Mouse (Mus musculus): ENCODE data around the gene Mcts2. TPM values are rescaled to one million over a fixed set of nuclear protein-coding genes. Genes with fewer than 3 reads are reported as not detected.

Mcts2 gene
- total RNA-seq, 2 experiments from 2014 or later: 17.4 to 18.7 TPM

DNA sequence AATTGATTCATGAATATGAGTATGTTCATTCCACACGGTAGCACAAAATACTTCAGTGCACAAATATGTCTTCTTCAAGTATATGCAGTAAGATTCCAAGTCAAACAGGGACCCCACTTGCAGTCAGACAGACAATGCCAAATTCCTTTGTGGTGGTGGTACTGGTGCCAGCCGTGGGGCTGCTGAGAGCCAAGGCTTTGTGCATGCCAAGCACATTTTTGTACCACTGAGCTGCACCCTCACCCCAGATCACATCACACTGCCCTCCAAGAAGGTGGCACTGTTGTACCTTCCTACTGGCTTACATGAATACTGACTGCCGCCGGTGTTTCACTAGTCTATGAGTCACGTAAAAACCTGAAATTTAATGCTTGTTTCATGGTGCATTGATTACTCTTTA, 7.9 kb upstream of the Mcts2 start:
- DNase-seq: no peak
- intact Hi-C loops (cut with DNase I): loop anchor here (10.0 kb wide), 1 partner anchor 336 kb away; the partner anchor contains the start of gene Pdrg1

GRCm38 (mm10) chr2:152679701-152680355, 7.0 kb upstream of the Mcts2 start:
- no peak for DNase-seq
- intact Hi-C loops (cut with DNase I): loop anchor here (10.0 kb wide), 1 partner anchor 335 kb away; the partner anchor contains the start of gene Pdrg1

DNA sequence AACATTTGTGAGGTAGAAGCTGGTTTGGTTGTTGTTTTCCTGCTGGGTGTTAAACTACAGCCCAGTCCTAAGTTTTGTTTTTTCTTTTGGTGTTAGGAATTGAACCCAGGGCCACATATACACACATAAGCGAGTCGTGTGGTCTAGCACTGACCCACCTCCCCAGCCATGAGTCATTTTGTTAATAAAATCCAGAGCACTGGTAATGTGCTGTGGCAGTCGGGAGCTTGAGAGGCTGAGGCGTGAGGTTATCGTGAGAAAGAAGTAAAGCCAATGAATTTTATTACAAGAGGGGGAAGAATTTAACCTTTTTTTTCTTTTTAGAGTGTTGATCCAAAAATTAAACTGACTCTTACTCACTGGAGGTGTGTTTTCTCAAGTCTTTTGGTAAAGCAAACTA, 3.7 kb upstream of the Mcts2 start:
- no peak for DNase-seq
- intact Hi-C loops (cut with DNase I): no loop called here

DNA sequence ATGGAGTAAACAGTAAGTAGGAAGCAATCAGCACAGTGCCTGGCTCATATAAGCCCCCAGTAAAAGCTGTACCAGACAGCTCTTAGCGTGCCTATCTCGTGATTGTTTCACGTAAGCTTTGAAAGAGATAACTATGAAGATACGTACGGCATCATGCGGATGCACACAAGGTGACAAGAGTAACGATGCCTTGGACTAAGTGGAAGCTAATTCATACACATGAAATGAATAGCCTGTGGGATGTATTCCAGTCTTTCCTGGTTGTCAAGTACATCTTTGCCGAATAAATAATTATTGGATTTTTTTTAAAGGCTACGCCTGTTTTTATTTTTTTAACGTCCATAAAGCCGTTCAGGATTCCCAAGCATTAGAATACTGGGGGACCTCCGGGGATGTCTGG, 436 bp upstream of the Mcts2 start:
- DNase-seq: no peak
- intact Hi-C loops (cut with DNase I): no loop called here

DNA sequence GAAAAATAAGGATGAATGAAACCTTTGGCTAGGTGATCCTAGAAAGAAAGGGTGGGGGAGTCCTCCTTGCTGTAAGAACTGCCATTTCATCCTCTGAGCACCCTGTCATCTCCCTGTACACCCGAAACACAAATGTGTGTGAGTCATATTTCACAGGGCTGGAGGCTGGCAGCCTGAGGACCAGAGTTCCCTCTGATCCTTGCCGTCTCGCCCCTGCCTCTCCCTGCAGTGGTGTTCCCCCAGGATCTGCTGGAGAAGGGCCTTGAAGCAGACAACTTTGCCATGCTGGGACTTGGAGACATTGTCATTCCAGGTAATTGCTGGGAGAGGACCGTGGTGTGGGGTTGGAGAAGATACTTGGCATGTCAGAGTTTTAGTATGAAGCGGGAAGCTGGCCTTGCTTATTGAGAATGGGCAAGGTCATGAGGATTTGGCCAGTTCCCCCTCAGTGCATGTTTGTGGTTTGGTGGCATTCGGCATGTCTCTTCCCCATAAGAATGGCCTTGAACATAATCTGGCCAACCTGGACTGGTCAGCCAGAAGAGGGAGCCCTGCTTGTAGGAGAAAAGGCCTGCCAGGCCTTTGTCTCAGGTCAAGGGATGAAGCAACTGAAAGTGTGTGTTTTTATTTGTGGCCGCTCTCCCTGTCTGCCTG, 4.9 kb downstream of the Mcts2 start:
- intact Hi-C loops (cut with DNase I): no loop called here
- peak in 1 of 2 experiments; percentile 46 for DNase-seq

- intact Hi-C loops (cut with DNase I): no loop called here
- DNase-seq: peak; percentile 75 to 76
These were observed 6.4 kb downstream of the Mcts2 start for GRCm38 (mm10) chr2:152693233-152693632.

- no peak for DNase-seq
- intact Hi-C loops (cut with DNase I): no loop called here
These were observed 6.9 kb downstream of the Mcts2 start for GRCm38 (mm10) chr2:152693735-152694134.

DNA sequence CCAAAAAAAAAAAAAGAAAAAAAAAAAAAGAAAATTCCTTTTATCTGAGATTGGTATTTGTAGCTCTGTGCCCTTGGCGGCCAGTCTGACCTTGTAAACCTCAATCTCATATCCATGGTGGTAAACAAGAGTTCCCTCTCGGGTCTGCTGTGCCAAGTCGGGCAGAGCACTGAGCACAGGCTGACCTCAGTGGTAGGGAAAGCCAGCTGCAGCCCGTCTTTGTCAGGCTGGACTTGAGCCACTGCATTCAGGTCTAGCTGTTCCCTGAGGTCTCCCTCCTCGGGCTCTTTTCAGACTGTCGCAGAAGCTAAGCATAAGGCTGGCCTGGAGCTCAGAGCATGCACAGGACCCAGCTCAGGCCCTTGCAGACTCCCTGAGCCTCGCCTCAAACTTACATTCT, 7.9 kb downstream of the Mcts2 start:
- peak in 1 of 2 experiments; percentile 45 for DNase-seq
- intact Hi-C loops (cut with DNase I): no loop called here

- DNase-seq: no peak
- intact Hi-C loops (cut with DNase I): loop anchor here (1.0 kb wide), 3 partner anchors 46 to 135 kb away; partner anchors contain the start of gene Bcl2l1
These were observed 9.2 kb downstream of the Mcts2 start for GRCm38 (mm10) chr2:152696016-152696415.

GRCm38 (mm10) chr2:152696476-152697164, 9.8 kb downstream of the Mcts2 start:
- intact Hi-C loops (cut with DNase I): loop anchor here (1.0 kb wide), 3 partner anchors 46 to 135 kb away; partner anchors contain the start of gene Bcl2l1
- DNase-seq: peak; percentile 92 to 97

GRCm38 (mm10) chr2:152700138-152700537, 13.3 kb downstream of the Mcts2 start:
- intact Hi-C loops (cut with DNase I): no loop called here
- no peak for DNase-seq

GRCm38 (mm10) chr2:152700725-152701124, 13.9 kb downstream of the Mcts2 start:
- intact Hi-C loops (cut with DNase I): no loop called here

DNA sequence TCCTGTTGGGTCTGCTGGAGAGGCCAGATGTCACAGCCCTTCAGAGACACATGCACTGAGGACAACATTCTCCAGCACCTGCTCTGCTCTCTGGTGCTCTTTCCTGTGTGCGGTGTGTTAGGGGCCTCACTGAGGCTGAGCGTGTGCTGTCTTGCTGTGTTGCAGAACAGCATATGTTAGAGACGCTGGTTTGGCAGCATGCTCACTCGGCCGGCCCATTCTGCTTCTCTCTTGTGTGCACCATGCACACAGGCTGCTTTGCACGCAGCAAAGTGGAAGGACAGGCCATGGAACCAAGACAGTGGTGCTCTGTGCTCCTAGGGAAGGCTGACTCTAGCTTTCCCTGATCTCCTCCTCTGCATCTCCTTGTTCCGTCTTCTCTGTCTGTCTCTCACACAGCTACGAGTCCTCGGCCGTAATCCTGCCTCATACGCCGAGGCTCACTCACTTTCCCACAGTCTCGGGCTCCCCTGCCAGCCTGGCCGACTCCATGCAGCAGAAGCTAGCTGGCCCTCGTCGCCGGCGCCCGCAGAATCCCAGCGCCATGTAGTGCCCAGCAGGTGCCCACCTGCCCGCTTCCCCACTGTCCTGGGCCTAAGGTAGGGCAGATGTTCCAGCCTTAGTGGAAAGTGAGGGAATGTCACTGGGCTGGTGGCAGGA, 16.9 kb downstream of the Mcts2 start:
- intact Hi-C loops (cut with DNase I): no loop called here
- DNase-seq: no peak

More at GRCm38 (mm10) chr2:152700725-152701124, 13.9 kb downstream of the Mcts2 start:
- no peak for DNase-seq

- intact Hi-C loops (cut with DNase I): no loop called here
- DNase-seq: no peak
These were observed 17.4 kb downstream of the Mcts2 start for GRCm38 (mm10) chr2:152704256-152704605.

DNA sequence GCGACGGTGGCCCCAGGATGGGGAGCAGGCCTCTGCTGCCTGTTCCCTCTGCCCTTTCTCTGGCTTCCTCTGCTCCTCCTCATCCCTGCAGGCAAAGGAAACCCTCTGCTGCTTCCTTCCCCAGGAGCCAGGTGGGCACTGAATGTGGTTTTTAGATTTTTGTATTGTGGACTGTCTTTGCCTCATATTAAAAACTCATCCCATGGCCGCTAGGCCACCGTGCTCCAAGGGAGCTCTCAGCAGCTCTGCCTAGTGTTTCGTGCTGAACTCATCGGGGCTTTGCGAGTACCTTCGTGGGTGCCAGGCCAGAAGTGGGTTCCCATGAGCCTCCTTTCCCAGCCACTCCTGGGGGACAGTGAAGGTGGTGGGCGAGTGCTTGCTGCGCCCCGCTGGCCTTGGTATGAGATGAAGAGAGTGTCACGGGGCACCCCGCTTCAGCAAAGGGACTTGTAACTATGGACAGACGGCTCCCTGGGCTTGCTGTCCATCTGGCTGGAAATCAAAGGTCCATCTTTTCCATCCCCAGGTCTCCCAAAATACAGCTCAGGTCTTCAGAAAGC, 18.1 kb downstream of the Mcts2 start:
- intact Hi-C loops (cut with DNase I): no loop called here

DNA sequence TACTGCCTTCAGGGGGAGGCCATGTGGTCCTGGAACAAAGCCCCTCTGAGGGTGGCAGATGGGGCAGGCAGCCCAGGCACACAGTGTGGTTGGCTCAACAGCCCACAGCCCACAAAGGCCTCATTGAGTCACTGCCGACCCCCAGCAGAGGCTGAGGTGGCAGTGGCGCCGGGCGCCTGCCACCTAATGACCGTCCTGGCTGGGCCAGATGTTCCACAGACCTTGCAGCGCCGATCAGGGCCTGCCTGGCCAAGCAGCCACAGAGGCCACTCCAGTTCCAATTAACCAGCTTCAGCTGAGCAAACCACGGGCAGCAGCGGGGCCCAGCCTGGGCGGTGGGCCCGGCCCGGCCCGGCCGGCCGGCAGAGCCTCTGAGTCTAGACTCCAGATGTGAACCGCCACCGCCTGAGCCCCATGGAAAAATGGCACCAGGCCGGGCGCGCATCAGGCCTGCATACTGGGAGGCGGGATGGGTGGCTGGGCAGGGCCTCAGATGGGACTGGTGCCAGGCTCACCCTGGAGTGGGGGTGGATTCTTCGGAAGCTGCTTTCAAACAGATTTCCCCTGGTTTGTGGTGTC, 19.2 kb downstream of the Mcts2 start:
- DNase-seq: peak; percentile 70 to 74
- intact Hi-C loops (cut with DNase I): loop anchor here (2.0 kb wide), 1 partner anchor 31 kb away; the partner anchor contains the start of gene Id1

More for the DNA sequence above, 18.1 kb downstream of the Mcts2 start:
- no peak for DNase-seq

- intact Hi-C loops (cut with DNase I): loop anchor here (2.0 kb wide), 1 partner anchor 30 kb away; the partner anchor contains the start of gene Id1
These were observed 20.4 kb downstream of the Mcts2 start for GRCm38 (mm10) chr2:152707186-152707585.

DNA sequence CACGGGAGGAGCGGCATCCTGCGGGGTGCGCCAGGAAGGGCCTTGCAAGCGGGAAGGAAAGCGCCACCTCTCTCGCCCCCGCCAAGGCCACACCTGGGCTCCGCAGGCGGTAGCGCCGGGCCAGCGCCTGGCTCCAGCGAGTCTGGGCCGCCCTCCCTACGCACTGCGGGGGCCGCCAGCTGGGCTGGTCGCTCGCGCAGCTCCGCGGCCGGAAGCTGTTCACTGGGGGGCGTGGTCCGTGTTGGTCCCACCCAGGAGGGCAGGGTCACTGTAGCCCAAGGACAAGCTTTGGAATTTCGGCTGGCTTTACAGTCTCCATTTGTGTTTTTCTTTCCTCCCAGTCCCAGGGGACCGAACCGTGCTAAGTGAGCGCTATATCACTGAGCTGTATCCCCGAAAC, 20.8 kb downstream of the Mcts2 start:
- DNase-seq: peak; percentile 95 to 96
- intact Hi-C loops (cut with DNase I): loop anchor here (2.0 kb wide), 2 partner anchors 15 to 29 kb away; partner anchors contain the start of gene Id1

More at GRCm38 (mm10) chr2:152707186-152707585, 20.4 kb downstream of the Mcts2 start:
- DNase-seq: no peak

- DNase-seq: no peak
- intact Hi-C loops (cut with DNase I): loop anchor here (2.0 kb wide), 1 partner anchor 14 kb away; no protein-coding TSS in a partner anchor
These were observed 22.2 kb downstream of the Mcts2 start for GRCm38 (mm10) chr2:152709066-152709465.

Measured in heart, postnatal 14 days (tissue).